Mouse (Mus musculus) heart, embryonic 15.5 days (tissue): ENCODE measurements at regions not wholly inside any gene's neighbourhood (a gene's known extent, or its start where the extent isn't known, plus 50 kb on each side); places are given as distances from the start of the nearest gene placed in this dataset.

Source experiments
- ATAC-seq: fragments of 200-750 bp; cut with Nextera tagmentation; replicated peaks from 2 replicates; pipeline ENCODE4 v1.8.0; 2017; ENCODE audit warnings: low read depth, moderate TSS enrichment; ENCODE audit not compliant: insufficient number of reproducible peaks, insufficient read depth, low FRiP score
- H3K27ac ChIP-seq: fragments of 300-500 bp; sonication (generic); 2 replicates; pipeline ENCODE4 v1.5.1; 2015; ENCODE audit warnings: mild to moderate bottlenecking, inconsistent platforms
- H3K27me3 ChIP-seq: fragments of 300-500 bp; sonication (generic); 2 replicates; pipeline ENCODE4 v1.6.1; 2015; ENCODE audit warnings: inconsistent platforms
- H3K36me3 ChIP-seq: fragments of 300-500 bp; sonication (generic); 2 replicates; pipeline ENCODE4 v1.6.1; 2015; ENCODE audit warnings: mild to moderate bottlenecking, inconsistent platforms
- H3K4me1 ChIP-seq: fragments of 300-500 bp; sonication (generic); replicated peaks from 2 replicates; pipeline ENCODE4 v1.6.1; 2015; ENCODE audit warnings: inconsistent platforms
- H3K4me2 ChIP-seq: fragments of 300-500 bp; sonication (generic); 2 replicates; pipeline ENCODE4 v1.6.1; 2015; ENCODE audit warnings: inconsistent platforms, mild to moderate bottlenecking, moderate library complexity
- H3K4me3 ChIP-seq: fragments of 300-500 bp; sonication (generic); 2 replicates; pipeline ENCODE4 v1.5.1; 2015; ENCODE audit warnings: mild to moderate bottlenecking, inconsistent platforms
- H3K9ac ChIP-seq: fragments of 300-500 bp; sonication (generic); 2 replicates; pipeline ENCODE4 v1.6.1; 2015; ENCODE audit warnings: mild to moderate bottlenecking, inconsistent platforms
- H3K9me3 ChIP-seq: fragments of 300-500 bp; sonication (generic); replicated peaks from 2 replicates; pipeline ENCODE4 v1.6.1; 2016; ENCODE audit warnings: inconsistent platforms
- WGBS: fragments of 180-500 bp; shearing (Covaris S2); methylation state at CpG from one replicate; pipeline ENCODE4 v1.1.7; 2015; ENCODE audit warnings: mixed read lengths; 5-methylcytosine and 5-hydroxymethylcytosine counted together

- H3K4me2 ChIP-seq = no peak overlapping the region
- no peaks in the 10 kb centered on the region for H3K9me3 ChIP-seq
- no peak overlapping the region for H3K27ac ChIP-seq
- H3K4me1 ChIP-seq = no peaks in the 10 kb centered on the region
- no peak for ATAC-seq
- H3K9ac ChIP-seq = no peak overlapping the region
- no peak overlapping the region for H3K4me3 ChIP-seq
- H3K27me3 ChIP-seq = no peaks in the 10 kb centered on the region
- no peaks in the 10 kb centered on the region for H3K36me3 ChIP-seq
Measured at GRCm38 (mm10) chr9:51523471-51523870, 194.8 kb upstream of the 1810046K07Rik start.

DNA sequence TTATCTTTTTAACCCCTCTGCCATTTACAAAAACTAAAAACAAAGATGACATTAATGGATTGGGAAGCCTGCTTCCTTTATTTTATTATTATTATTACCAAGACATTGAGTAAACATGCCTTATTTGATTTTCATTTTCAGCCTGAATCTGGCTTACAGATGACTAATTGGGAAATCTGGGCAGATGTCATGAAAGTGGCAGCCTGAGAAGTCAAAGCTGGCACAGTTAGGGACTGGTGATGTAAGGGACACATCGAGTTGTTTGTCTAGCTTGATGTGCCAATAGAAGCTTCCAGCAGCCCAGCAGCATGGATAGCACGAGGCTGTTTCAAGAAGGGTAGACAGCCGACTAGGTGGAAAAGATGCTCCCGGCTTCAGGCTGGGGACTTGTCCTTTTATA lies 197.2 kb upstream of the 1810046K07Rik start:
- Histone ChIP-seq H3K27me3 (no peaks in the 10 kb centered on the region), H3K4me1 (no peaks in the 10 kb centered on the region), H3K27ac (no peak overlapping the region), H3K9ac (no peak overlapping the region), H3K4me3 (no peak overlapping the region), H3K36me3 (no peaks in the 10 kb centered on the region), H3K4me2 (no peak overlapping the region), H3K9me3 (no peaks in the 10 kb centered on the region)
- ATAC-seq = no peak
- 74% methylated on average over 4 of the region's 4 CpGs for WGBS

DNA sequence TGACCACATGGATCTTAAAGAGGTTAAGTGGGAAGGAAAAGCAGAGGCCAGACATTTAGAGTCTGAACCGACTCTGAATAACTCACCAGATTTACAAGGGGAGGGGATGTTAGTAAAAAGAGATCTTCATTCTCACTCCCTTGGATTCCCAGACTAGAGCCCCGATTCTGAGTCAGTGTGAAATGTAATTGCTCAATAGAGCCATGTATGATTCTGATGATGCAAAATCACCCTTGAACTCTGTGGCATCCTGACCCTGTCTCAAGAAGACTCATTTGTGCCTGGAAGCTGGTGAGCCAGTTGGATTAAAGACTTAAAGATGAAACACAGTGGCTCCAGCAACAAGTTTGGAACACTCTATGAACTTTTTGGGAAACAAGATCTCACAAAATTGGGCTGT lies 210.2 kb upstream of the 1810046K07Rik start:
- no peak for ATAC-seq
- H3K4me2 ChIP-seq = no peak overlapping the region
- no peaks in the 10 kb centered on the region for H3K27me3 ChIP-seq
- H3K27ac ChIP-seq = no peak overlapping the region
- no peaks in the 10 kb centered on the region for H3K9me3 ChIP-seq
- H3K4me1 ChIP-seq = no peaks in the 10 kb centered on the region
- H3K4me3 ChIP-seq = no peak overlapping the region
- H3K9ac ChIP-seq = no peak overlapping the region
- H3K36me3 ChIP-seq = no peaks in the 10 kb centered on the region
- WGBS = 60% methylated on average over 2 of the region's 2 CpGs

DNA sequence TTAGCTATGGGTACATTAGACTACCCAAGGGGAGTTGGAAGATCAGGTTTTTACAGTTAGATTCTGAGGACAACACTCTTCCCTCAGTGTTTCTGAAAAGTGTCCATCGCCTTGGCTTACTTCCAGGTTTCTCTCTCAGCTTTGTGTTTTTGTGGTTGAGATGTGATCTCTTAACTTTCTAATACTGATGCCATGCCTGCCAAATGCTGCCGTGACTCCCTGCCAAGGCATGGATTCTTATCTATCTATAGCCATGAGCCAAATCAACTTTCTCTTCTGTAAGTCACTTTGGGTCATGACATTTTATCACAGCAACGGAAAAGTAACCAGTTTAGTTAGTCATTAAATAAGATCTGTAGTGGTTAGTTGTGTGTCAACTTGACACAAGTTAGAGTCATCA lies 213.2 kb upstream of the 1810046K07Rik start:
- H3K27ac ChIP-seq = no peak overlapping the region
- no peaks in the 10 kb centered on the region for H3K27me3 ChIP-seq
- no peaks in the 10 kb centered on the region for H3K9me3 ChIP-seq
- no peak overlapping the region for H3K4me3 ChIP-seq
- 75% methylated on average over 3 of the region's 3 CpGs for WGBS
- H3K9ac ChIP-seq = no peak overlapping the region
- no peaks in the 10 kb centered on the region for H3K36me3 ChIP-seq
- ATAC-seq = no peak
- H3K4me2 ChIP-seq = no peak overlapping the region
- no peaks in the 10 kb centered on the region for H3K4me1 ChIP-seq

GRCm38 (mm10) chr9:51572040-51572439 lies 193.1 kb upstream of the Arhgap20 start:
- H3K9me3 ChIP-seq = no peaks in the 10 kb centered on the region
- 67% methylated on average over 5 of the region's 5 CpGs for WGBS
- H3K4me3 ChIP-seq = no peak overlapping the region

DNA sequence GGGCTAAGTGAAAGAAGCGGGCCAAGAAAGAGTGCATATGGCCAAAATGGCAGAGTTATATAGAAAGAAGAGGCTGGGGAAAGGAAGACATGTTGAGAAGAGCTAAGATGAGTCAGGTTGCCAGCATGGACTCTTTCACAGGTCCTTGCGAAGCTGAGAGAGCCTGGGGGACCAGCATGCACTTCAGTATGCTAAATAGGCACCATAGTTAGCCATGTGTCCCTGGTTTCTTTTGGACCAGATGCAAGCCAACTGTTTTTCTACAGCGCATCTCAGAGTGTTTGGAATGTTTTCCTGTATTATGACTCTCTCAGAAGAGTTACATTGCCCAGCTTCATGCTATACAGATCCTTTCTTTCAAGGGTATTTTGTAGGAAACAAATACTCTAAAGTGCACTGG lies 183.5 kb upstream of the Arhgap20 start:
- H3K4me3 ChIP-seq = no peak overlapping the region
- H3K36me3 ChIP-seq = no peaks in the 10 kb centered on the region
- H3K4me1 ChIP-seq = no peaks in the 10 kb centered on the region
- 82% methylated on average over 3 of the region's 3 CpGs for WGBS
- H3K27ac ChIP-seq = no peak overlapping the region
- H3K9me3 ChIP-seq = no peaks in the 10 kb centered on the region
- ATAC-seq = no peak
- no peaks in the 10 kb centered on the region for H3K27me3 ChIP-seq
- H3K4me2 ChIP-seq = no peak overlapping the region
- H3K9ac ChIP-seq = no peak overlapping the region

More at GRCm38 (mm10) chr9:51572040-51572439, 193.1 kb upstream of the Arhgap20 start:
- Histone ChIP-seq H3K27ac (no peak overlapping the region), H3K4me2 (no peak overlapping the region), H3K9ac (no peak overlapping the region), H3K36me3 (no peaks in the 10 kb centered on the region), H3K4me1 (no peaks in the 10 kb centered on the region), H3K27me3 (no peaks in the 10 kb centered on the region)
- no peak for ATAC-seq

- Histone ChIP-seq H3K9ac (no peak overlapping the region), H3K27me3 (no peaks in the 10 kb centered on the region), H3K9me3 (no peaks in the 10 kb centered on the region), H3K27ac (no peak overlapping the region), H3K36me3 (no peaks in the 10 kb centered on the region), H3K4me2 (no peak overlapping the region), H3K4me1 (no peaks in the 10 kb centered on the region), H3K4me3 (no peak overlapping the region)
- 51% methylated on average over 3 of the region's 3 CpGs for WGBS
- no peak for ATAC-seq
Measured at GRCm38 (mm10) chr9:51593707-51594106, 171.4 kb upstream of the Arhgap20 start.

DNA sequence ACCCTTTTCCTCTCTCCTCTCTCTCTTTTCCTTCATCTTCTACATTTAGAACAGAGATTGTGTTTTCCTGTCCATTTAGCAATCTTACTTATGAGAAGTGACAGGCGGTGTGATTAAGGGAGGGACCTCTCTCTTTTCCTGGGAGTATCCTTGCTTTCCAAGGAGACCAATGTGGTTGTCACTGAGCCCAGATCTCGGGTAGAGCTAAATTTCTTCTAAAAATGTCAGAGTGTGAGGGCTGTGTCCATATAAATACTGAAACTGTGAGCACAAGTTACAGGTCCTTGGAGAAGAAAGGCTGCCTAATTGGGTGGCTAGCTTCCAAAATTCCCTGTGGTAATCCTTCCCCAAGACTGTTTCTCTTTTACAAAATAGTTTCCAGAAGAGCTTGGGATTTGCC lies 166.4 kb upstream of the Arhgap20 start:
- Histone ChIP-seq H3K4me3 (no peak overlapping the region), H3K4me2 (no peak overlapping the region), H3K27me3 (no peaks in the 10 kb centered on the region), H3K36me3 (no peaks in the 10 kb centered on the region), H3K9me3 (no peaks in the 10 kb centered on the region), H3K27ac (no peak overlapping the region), H3K9ac (no peak overlapping the region), H3K4me1 (no peaks in the 10 kb centered on the region)
- WGBS = 57% methylated on average over 2 of the region's 2 CpGs
- no peak for ATAC-seq

DNA sequence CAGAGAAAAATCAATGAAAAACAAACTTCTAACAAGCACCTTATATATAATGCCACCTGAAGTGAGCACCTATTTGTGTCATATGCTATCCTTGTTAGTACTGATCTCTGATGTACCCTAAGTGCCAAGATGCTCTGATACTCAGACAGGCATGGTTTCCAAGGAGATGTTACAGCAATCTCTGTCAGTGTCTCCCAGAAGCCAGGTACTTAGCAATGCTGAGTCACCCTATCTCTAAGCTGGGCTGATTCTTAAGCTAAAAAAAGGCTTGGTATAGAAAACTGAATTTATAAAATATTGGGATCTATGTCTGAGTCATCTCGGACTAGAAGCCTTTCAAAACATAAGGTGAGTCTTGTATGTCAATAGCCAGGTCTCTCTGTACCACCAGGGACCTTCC lies 157.0 kb upstream of the Arhgap20 start:
- no peak overlapping the region for H3K9ac ChIP-seq
- H3K27me3 ChIP-seq = no peaks in the 10 kb centered on the region
- H3K4me3 ChIP-seq = no peak overlapping the region
- H3K4me2 ChIP-seq = no peak overlapping the region
- no peaks in the 10 kb centered on the region for H3K36me3 ChIP-seq
- WGBS = 57% methylated on average over 1 of the region's 1 CpGs
- H3K27ac ChIP-seq = no peak overlapping the region
- ATAC-seq = no peak
- no peaks in the 10 kb centered on the region for H3K9me3 ChIP-seq
- H3K4me1 ChIP-seq = no peaks in the 10 kb centered on the region

DNA sequence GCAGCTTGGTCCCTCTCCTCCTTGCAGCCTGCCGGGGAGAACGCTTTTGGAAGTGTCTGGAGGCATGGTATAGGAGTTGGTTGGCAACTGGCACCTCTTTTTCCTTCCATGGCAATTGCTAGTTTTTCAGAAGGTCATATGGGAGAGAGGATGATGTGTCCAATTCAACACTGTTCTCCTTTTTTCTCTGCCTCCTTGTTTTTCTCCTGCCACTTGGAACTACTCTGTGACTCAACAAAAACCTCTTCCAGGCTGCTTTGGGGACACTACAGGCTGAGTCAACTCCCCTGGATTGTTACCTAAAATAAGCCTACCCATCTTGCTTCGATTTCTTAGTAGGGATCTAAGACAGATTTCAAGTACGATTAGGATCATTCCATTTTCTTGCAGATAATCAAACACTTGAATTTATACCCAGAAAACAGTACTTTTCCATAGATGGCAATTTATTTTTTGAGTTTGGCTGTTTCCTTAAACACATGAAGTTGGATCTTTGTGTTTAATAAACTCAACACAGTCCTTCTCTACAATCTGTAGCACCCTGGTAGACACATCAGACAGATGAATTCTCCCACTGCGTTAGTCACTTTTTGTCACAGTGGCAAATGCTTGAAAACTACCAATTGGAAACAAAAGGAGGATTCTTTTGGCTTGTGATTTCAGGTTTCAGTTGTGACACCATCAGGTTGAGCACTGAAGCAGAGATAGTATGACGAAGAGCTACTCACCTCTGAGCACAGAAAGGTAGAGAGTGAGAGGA lies 156.3 kb upstream of the Arhgap20 start:
- no peak for ATAC-seq

DNA sequence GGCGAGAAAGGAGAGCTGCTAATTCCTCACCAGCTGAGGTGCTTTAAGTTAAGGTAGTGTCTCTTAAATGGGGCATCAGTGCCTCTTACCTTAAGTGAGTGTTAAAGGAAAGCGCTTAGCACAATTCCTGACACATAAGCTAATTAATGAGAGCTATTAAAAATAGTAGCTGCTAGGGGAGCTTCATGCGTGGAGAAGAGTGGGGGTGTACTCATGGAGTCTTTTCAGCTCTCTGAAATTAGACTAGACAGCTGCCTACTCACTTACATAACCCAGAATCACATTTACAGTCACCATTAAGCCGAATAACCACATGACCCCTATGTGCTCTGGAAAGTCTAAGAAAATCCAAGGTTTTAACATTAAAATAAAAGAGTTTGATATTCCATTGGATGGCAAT lies 139.0 kb upstream of the Arhgap20 start:
- ATAC-seq = no peak

More for the DNA sequence above, 156.3 kb upstream of the Arhgap20 start:
- no peak overlapping the region for H3K27ac ChIP-seq
- no peaks in the 10 kb centered on the region for H3K36me3 ChIP-seq
- no peaks in the 10 kb centered on the region for H3K9me3 ChIP-seq
- no peak overlapping the region for H3K9ac ChIP-seq
- H3K4me3 ChIP-seq = no peak overlapping the region
- no peaks in the 10 kb centered on the region for H3K27me3 ChIP-seq
- no peaks in the 10 kb centered on the region for H3K4me1 ChIP-seq
- WGBS = 83% methylated on average over 6 of the region's 6 CpGs
- no peak overlapping the region for H3K4me2 ChIP-seq

DNA sequence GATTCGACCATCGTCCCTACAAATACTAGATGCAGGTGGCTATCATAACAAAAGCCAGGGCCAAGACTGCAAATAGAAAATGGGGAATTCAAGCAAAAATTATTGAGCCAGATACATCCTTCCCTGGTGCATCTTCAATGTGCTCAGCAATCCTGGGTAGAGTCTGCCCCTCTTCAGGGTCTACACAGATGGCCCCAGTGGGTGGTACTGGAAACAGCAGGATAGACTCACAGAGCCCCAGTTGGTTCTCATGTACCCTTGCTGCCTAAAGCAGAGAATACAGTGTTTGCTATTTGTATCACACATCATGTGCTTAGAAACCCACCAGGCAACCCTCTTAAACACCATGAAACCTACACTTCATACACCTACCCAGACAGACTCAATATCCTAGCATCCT lies 129.0 kb upstream of the Arhgap20 start:
- Histone ChIP-seq H3K27me3 (no peaks in the 10 kb centered on the region), H3K4me3 (no peak overlapping the region), H3K27ac (no peak overlapping the region), H3K9me3 (no peaks in the 10 kb centered on the region), H3K36me3 (no peaks in the 10 kb centered on the region), H3K4me1 (peaks cover 5% of the 10 kb centered on the region; the same call in 1 of the 2 replicates), H3K4me2 (no peak overlapping the region), H3K9ac (no peak overlapping the region)
- no peak for ATAC-seq
- 79% methylated on average over 2 of the region's 2 CpGs for WGBS

More for the DNA sequence above, 139.0 kb upstream of the Arhgap20 start:
- Histone ChIP-seq H3K27me3 (no peaks in the 10 kb centered on the region), H3K36me3 (no peaks in the 10 kb centered on the region), H3K4me1 (no peaks in the 10 kb centered on the region), H3K4me3 (no peak overlapping the region), H3K27ac (no peak overlapping the region), H3K4me2 (no peak overlapping the region), H3K9ac (no peak overlapping the region), H3K9me3 (no peaks in the 10 kb centered on the region)
- 78% methylated on average over 4 of the region's 4 CpGs for WGBS
